Mouse (Mus musculus): ENCODE results near the gene Pigo. TPM values are rescaled to one million over a fixed set of nuclear protein-coding genes. Genes with fewer than 3 reads are reported as not detected.
A peak's percentile ranks its signal among the peaks of the same experiment; 100 is the strongest.

Pigo gene
- polyA plus RNA-seq, 1 experiment from 2014 or later, result 21.4 TPM

DNA sequence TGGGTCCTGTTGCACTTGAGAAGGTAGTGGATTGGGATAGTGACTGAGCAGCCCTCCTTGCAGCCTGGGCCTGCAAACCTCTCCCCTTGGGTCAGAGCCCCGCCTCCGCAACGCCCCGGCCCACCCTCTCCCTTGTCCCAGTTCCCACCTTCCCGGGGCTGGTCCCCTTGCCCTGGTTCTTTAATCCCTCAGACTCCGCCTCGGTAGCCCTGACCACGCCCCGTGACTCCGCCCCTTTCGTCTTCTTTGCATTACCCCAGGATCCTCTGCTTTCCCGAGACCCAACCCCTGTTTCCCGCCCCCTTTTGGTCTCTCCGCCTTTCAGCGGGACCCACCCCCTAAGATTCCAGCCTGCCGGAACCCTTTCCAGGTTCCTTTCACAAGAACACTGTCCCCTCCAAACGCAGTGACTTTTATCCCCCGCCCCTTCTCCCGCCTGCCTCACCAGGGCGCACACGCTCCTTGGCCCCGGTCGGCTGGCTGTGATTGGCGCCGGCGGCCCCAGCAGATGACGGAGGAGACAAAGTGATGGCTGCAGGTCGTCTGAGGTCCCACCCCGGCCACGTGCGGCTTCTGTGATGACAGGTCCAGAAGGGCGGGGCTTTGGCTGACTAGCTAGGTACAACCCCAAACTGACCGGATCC lies 20.2 kb upstream of the Pigo start, which contains the start of gene Fam214b:
Fam214b (minus strand) TSS at position 562 of the 644 bp plus-strand sequence.
- Histone ChIP-seq H3K4me1 (peaks cover 34% of the 10 kb centered on the region), H3K9ac (peak within 1 kb of the TSS; percentile 72), H3K9me3 (replicated peaks) (no peaks in the 10 kb centered on the region), H3K36me3 (ENCODE audit: poor library complexity, severe bottlenecking) (no peaks in the 10 kb centered on the region), H3K4me3 (peak within 1 kb of the TSS; percentile 58), H3K27ac (peak within 1 kb of the TSS; percentile 97), H3K27me3 (no peaks in the 10 kb centered on the region), H3K4me2 (peak within 1 kb of the TSS; percentile 71)
- WGBS, result under 1% methylated on average over 33 of the region's 33 CpGs
- peak; percentile 90 for ATAC-seq

- no peaks in the 10 kb centered on the region for H3K36me3 ChIP-seq (ENCODE audit: poor library complexity, severe bottlenecking)
- peak; percentile 2; the same call in 1 of the 2 replicates for ATAC-seq
- 2% methylated on average over 13 of the region's 13 CpGs for WGBS
Measured at GRCm38 (mm10) chr4:43045285-43045658, 19.7 kb upstream of the Pigo start.

GRCm38 (mm10) chr4:43044673-43045072 lies 19.1 kb upstream of the Pigo start:
- WGBS, result 0% methylated on average over 4 of the region's 4 CpGs
- ATAC-seq, result no peak
- Histone ChIP-seq H3K4me1 (peaks cover 39% of the 10 kb centered on the region), H3K36me3 (ENCODE audit: poor library complexity, severe bottlenecking) (no peaks in the 10 kb centered on the region), H3K27ac (peak overlapping the region; percentile 97), H3K4me2 (peak overlapping the region; percentile 71), H3K9me3 (replicated peaks) (no peaks in the 10 kb centered on the region), H3K9ac (peak overlapping the region; percentile 67), H3K27me3 (no peaks in the 10 kb centered on the region), H3K4me3 (peak overlapping the region; percentile 58)

More at GRCm38 (mm10) chr4:43045285-43045658, 19.7 kb upstream of the Pigo start:
- peaks cover 38% of the 10 kb centered on the region for H3K4me1 ChIP-seq
- H3K4me2 ChIP-seq, result peak overlapping the region; percentile 71
- H3K27me3 ChIP-seq, result no peaks in the 10 kb centered on the region
- peak overlapping the region; percentile 67 for H3K9ac ChIP-seq
- H3K27ac ChIP-seq, result peak overlapping the region; percentile 97
- H3K4me3 ChIP-seq, result peak overlapping the region; percentile 58
- no peaks in the 10 kb centered on the region for H3K9me3 ChIP-seq (replicated peaks)

- Histone ChIP-seq H3K9me3 (replicated peaks) (no peaks in the 10 kb centered on the region), H3K4me3 (peak overlapping the region; percentile 58), H3K27me3 (no peaks in the 10 kb centered on the region), H3K4me1 (peaks cover 48% of the 10 kb centered on the region), H3K4me2 (peak overlapping the region; percentile 71), H3K9ac (peak overlapping the region; percentile 67), H3K36me3 (ENCODE audit: poor library complexity, severe bottlenecking) (no peaks in the 10 kb centered on the region), H3K27ac (peak overlapping the region; percentile 97)
- peak; percentile 72 for ATAC-seq
- 4% methylated on average over 7 of the region's 7 CpGs for WGBS
Measured at GRCm38 (mm10) chr4:43043644-43044357, 18.2 kb upstream of the Pigo start.

DNA sequence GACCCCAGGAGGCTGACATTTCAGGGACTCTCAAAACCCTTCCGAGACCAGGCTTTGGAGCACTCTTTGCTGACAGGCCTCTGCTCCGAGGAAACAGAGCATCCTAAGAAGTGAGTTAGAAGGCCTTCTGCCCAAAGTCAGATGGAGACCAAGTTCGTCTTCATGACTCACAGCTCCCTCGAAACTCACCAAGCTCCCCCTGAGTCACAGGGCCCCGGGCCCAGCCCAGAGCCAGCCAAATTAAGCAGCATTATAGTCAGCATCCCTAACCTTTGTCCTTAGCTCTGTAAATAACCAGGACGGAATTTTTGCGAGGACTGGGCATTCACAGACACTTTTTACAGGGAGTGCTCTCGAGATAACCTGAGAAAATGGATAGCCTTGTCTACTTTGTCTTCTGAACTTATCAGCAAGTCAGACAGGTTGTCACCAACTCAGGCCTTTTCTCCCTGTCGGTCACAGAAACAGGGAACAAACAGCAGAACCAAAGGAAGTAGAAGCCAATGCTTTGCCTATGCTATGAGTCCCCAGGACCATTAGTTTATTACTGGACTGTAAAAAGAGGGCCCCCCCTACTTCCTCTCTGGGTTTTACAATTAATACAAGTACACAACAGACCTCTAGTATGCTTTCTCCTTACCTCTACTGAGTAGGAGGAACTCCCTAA lies 15.4 kb upstream of the Pigo start:
- H3K4me3 ChIP-seq, result 0 out of 2 replicates have a peak overlapping the region, but pooled peaks have one; percentile 72
- H3K27ac ChIP-seq, result peak overlapping the region; percentile 69
- H3K4me2 ChIP-seq, result peak overlapping the region; percentile 74
- peak overlapping the region; percentile 26; the same call in 1 of the 2 replicates for H3K9ac ChIP-seq
- H3K27me3 ChIP-seq, result no peaks in the 10 kb centered on the region
- 68% methylated on average over 9 of the region's 9 CpGs for WGBS
- ATAC-seq, result no peak
- H3K9me3 ChIP-seq (replicated peaks), result no peaks in the 10 kb centered on the region
- H3K4me1 ChIP-seq, result peaks cover 58% of the 10 kb centered on the region
- peaks cover 14% of the 10 kb centered on the region for H3K36me3 ChIP-seq (ENCODE audit: poor library complexity, severe bottlenecking)

GRCm38 (mm10) chr4:43040114-43040572 lies 14.5 kb upstream of the Pigo start:
- Histone ChIP-seq H3K27me3 (no peaks in the 10 kb centered on the region), H3K9me3 (replicated peaks) (no peaks in the 10 kb centered on the region), H3K36me3 (ENCODE audit: poor library complexity, severe bottlenecking) (peaks cover 22% of the 10 kb centered on the region), H3K27ac (peak overlapping the region; percentile 71), H3K4me3 (peak overlapping the region; percentile 72), H3K9ac (peak overlapping the region; percentile 86), H3K4me1 (peaks cover 56% of the 10 kb centered on the region), H3K4me2 (peak overlapping the region; percentile 74)
- under 1% methylated on average over 24 of the region's 25 CpGs for WGBS
- ATAC-seq, result peak; percentile 97

GRCm38 (mm10) chr4:43039609-43040008 lies 14.0 kb upstream of the Pigo start:
- H3K4me1 ChIP-seq, result peaks cover 50% of the 10 kb centered on the region
- H3K27ac ChIP-seq, result peak overlapping the region; percentile 71
- H3K9me3 ChIP-seq (replicated peaks), result no peaks in the 10 kb centered on the region
- ATAC-seq, result no peak
- H3K36me3 ChIP-seq (ENCODE audit: poor library complexity, severe bottlenecking), result peaks cover 28% of the 10 kb centered on the region
- 4% methylated on average over 11 of the region's 11 CpGs for WGBS
- H3K27me3 ChIP-seq, result no peaks in the 10 kb centered on the region
- peak overlapping the region; percentile 74 for H3K4me2 ChIP-seq
- peak overlapping the region; percentile 72 for H3K4me3 ChIP-seq
- peak overlapping the region; percentile 86 for H3K9ac ChIP-seq

DNA sequence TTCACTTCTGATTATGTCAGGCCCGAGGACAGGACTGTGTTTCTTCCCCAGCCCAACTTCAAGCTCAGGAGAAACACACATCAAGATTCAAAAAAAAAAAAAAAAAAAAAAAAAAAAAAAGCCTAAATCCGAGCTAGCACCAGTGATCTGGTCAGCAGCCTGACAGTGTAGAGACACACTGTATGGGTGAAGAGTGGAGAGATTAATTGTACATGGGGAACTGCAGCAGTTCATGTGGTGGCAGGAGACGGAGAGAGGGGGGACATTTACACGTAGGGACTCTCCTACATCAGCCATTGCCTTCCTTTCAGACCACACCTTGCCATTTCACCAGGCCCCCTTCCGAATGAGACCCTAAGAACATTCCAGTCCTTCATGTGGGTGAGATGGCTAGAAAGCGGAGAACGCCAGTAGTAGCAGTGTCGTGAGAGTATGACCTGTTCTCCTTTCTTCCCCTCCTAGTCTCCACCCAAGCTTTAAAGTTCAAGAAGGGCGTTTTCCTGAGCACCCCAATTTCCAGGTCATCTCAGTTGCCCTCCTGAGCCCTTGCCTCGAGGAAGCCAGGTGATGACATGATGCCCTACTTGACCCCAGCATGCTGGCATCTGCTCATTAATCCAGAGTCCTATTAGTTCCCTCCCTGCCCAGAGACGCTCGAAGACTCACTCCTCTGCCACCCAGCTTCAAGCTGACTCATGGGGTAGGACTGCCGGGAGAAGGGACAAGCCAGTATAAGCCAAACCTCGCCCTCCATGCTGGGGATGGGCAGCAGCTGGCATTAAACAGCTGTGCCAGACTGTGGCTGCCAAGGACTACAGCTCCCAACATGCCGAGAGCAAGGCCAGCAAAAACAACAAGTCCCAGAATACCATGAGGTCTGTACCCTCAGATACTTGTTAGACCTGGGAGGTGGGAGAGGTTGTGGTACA lies 13.2 kb upstream of the Pigo start:
- H3K27ac ChIP-seq, result no peak overlapping the region
- WGBS, result 59% methylated on average over 15 of the region's 15 CpGs

GRCm38 (mm10) chr4:43037860-43038566 lies 12.4 kb upstream of the Pigo start:
- Histone ChIP-seq H3K36me3 (ENCODE audit: poor library complexity, severe bottlenecking) (peaks cover 44% of the 10 kb centered on the region), H3K9me3 (replicated peaks) (no peaks in the 10 kb centered on the region), H3K4me3 (no peak overlapping the region), H3K4me2 (peak overlapping the region; percentile 74; the same call in 1 of the 2 replicates), H3K9ac (no peak overlapping the region), H3K4me1 (peaks cover 34% of the 10 kb centered on the region), H3K27me3 (no peaks in the 10 kb centered on the region), H3K27ac (no peak overlapping the region)
- 83% methylated on average over 4 of the region's 4 CpGs for WGBS
- no peak for ATAC-seq

More for the DNA sequence above, 13.2 kb upstream of the Pigo start:
- H3K9me3 ChIP-seq (replicated peaks), result no peaks in the 10 kb centered on the region
- peaks cover 43% of the 10 kb centered on the region for H3K4me1 ChIP-seq
- H3K4me2 ChIP-seq, result peak overlapping the region; percentile 74
- H3K4me3 ChIP-seq, result peak overlapping the region; percentile 72
- ATAC-seq, result no peak
- peaks cover 35% of the 10 kb centered on the region for H3K36me3 ChIP-seq (ENCODE audit: poor library complexity, severe bottlenecking)
- H3K27me3 ChIP-seq, result no peaks in the 10 kb centered on the region
- H3K9ac ChIP-seq, result peak overlapping the region; percentile 86

DNA sequence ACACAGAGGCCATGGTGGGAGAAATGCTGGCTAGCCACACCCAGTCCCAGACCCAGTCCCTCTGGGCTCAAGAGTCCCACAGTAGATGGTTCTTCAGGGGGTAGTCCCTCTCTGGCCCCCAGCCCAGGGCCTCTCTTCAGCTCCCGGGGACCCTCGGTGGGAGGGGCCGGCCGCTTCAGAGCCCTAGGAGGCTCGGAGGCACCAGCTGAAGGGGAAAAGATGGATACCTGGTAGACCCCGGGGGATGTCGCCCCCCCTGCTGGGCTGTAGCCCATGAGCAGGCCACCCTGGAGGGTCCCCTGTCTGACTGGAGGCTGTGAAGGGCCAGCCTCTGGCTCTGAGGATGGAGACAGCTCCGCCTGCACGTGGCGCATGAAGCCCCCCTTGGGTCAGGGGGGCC lies 10.7 kb upstream of the Pigo start:
- Histone ChIP-seq H3K9me3 (replicated peaks) (no peaks in the 10 kb centered on the region), H3K27me3 (no peaks in the 10 kb centered on the region), H3K4me2 (no peak overlapping the region), H3K4me1 (peaks cover 45% of the 10 kb centered on the region), H3K4me3 (no peak overlapping the region), H3K36me3 (ENCODE audit: poor library complexity, severe bottlenecking) (peaks cover 44% of the 10 kb centered on the region), H3K9ac (no peak overlapping the region), H3K27ac (no peak overlapping the region)
- ATAC-seq, result no peak
- WGBS, result 84% methylated on average over 10 of the region's 10 CpGs

DNA sequence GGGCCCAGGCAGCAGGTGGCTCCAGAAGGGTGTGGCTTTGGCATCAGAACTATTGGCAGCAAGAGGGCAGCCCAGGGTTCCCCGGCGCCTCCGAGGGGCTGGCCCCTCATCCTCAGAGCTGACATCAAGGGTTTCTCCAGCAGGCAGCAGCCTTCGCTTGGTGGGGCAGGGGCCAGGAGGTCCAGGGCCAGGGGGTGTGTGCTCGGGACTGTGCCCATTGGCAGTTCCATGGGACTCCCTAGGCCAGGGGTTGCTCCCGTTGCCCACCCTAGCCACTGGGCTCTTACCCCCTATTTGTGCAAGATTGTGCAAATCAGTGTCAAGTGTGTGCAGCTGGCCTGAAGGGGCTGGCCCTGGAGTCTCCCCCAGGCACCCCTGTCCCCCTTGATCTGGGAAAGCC lies 10.2 kb upstream of the Pigo start:
- Histone ChIP-seq H3K9me3 (replicated peaks) (no peaks in the 10 kb centered on the region), H3K4me2 (no peak overlapping the region), H3K9ac (no peak overlapping the region), H3K4me3 (no peak overlapping the region), H3K4me1 (peaks cover 43% of the 10 kb centered on the region), H3K27me3 (no peaks in the 10 kb centered on the region), H3K36me3 (ENCODE audit: poor library complexity, severe bottlenecking) (peaks cover 44% of the 10 kb centered on the region), H3K27ac (no peak overlapping the region)
- 84% methylated on average over 6 of the region's 6 CpGs for WGBS
- no peak for ATAC-seq
